Mouse (Mus musculus) erythroblast, embryonic 14.5 days (primary cell): Measurements from ENCODE around the gene Fbxl13.

ENCODE experiments used
- GATA1 ChIP-seq: IDR thresholded peaks from 2 replicates; pipeline ENCODE4 v1.6.1; 2012; ENCODE audit warnings: low read length, inconsistent platforms, mixed read lengths
- TAL1 ChIP-seq: IDR thresholded peaks from 3 replicates; pipeline ENCODE4 v1.6.1; 2012; ENCODE audit warnings: low read length, inconsistent platforms, mixed read lengths

- TF ChIP-seq GATA1: no peak
- no peak for TF ChIP-seq TAL1
Observed at GRCm38 (mm10) chr5:21616450-21617009, 28.9 kb downstream of the Fbxl13 start.
